Mouse (Mus musculus) kidney, embryonic 14.5 days (tissue): ENCODE data around the gene Srrd. TPM values are rescaled to one million over a fixed set of nuclear protein-coding genes. Genes with fewer than 3 reads are reported as not detected.

Experiments
- ATAC-seq: fragments of 200-750 bp; cut with Nextera tagmentation; 2 replicates; pipeline ENCODE4 v1.8.0; 2017; ENCODE audit warnings: moderate number of reproducible peaks, mild to moderate bottlenecking, moderate TSS enrichment, moderate library complexity; ENCODE audit not compliant: low FRiP score, low TSS enrichment
- H3K27ac ChIP-seq: fragments of 300-500 bp; sonication (generic); 2 replicates; pipeline ENCODE4 v1.5.1; 2014; ENCODE audit warnings: low read depth, mild to moderate bottlenecking, low read length, moderate library complexity, mixed read lengths
- H3K27me3 ChIP-seq: fragments of 300-500 bp; sonication (generic); 2 replicates; pipeline ENCODE4 v1.6.1; 2014; ENCODE audit warnings: mild to moderate bottlenecking, low read length; ENCODE audit not compliant: control insufficient read depth, insufficient read depth
- H3K36me3 ChIP-seq: fragments of 300-500 bp; sonication (generic); 2 replicates; pipeline ENCODE4 v1.6.1; 2014; ENCODE audit warnings: low read length, mixed read lengths; ENCODE audit not compliant: control insufficient read depth, insufficient read depth
- H3K4me1 ChIP-seq: fragments of 300-500 bp; sonication (generic); 2 replicates; pipeline ENCODE4 v1.6.1; 2014; ENCODE audit warnings: low read length, mixed read lengths; ENCODE audit not compliant: control insufficient read depth, insufficient read depth
- H3K4me2 ChIP-seq: fragments of 300-500 bp; sonication (generic); replicated peaks from 2 replicates; pipeline ENCODE4 v1.6.1; 2014; ENCODE audit warnings: low read depth, mild to moderate bottlenecking, low read length
- H3K4me3 ChIP-seq: fragments of 300-500 bp; sonication (generic); 2 replicates; pipeline ENCODE4 v1.5.1; 2014; ENCODE audit warnings: mild to moderate bottlenecking, low read length
- H3K9ac ChIP-seq: fragments of 300-500 bp; sonication (generic); 2 replicates; pipeline ENCODE4 v1.6.1; 2014; ENCODE audit warnings: low read depth, mild to moderate bottlenecking, low read length, moderate library complexity
- H3K9me3 ChIP-seq: fragments of 300-500 bp; sonication (generic); 2 replicates; pipeline ENCODE4 v1.6.1; 2016; ENCODE audit warnings: low read length; ENCODE audit not compliant: control insufficient read depth
- WGBS: fragments of 180-500 bp; shearing (Covaris S2); extraction: QIAGEN DNeasy Blood & Tissue Kit; methylation state at CpG from one replicate; pipeline ENCODE4 v1.1.7; 2014; 5-methylcytosine and 5-hydroxymethylcytosine counted together
- polyA plus RNA-seq: library from polyadenylated mRNA; unstranded; fragments of >200 nt; fragmentation: Nextera tagmentation; extraction: Ambion mirVana; gene quantifications from 2 replicates; pipeline ENCODE4 v1.2.1, GENCODE M21; 2014

The Srrd gene
- polyA plus RNA-seq, 1 experiment from 2014 or later: 47.0 TPM

DNA sequence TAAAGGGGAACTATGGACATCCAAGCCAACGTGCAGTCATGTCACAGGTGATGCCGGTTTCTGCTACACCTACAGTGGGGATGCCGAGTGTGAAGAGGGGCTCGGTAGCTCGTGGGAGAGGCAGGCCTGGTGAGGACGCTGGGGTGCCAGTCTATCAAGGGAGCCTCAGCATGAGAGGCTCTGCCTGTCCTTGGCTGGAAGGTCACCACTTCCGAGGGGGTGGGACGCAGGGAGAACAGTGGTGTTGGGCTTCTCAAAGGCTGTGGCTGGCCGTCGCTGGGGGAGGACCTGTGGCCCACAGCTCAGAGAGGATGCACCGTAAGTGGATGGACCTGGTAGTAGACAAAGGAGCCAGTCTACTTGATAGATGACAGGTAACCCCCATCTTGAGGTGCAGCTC is 38.3 kb upstream of the Srrd start:
- H3K36me3 ChIP-seq: peaks cover 10% of the 10 kb centered on the region; the same call in 1 of the 2 replicates
- ATAC-seq: no peak
- WGBS: 85% methylated on average over 11 of the region's 11 CpGs

DNA sequence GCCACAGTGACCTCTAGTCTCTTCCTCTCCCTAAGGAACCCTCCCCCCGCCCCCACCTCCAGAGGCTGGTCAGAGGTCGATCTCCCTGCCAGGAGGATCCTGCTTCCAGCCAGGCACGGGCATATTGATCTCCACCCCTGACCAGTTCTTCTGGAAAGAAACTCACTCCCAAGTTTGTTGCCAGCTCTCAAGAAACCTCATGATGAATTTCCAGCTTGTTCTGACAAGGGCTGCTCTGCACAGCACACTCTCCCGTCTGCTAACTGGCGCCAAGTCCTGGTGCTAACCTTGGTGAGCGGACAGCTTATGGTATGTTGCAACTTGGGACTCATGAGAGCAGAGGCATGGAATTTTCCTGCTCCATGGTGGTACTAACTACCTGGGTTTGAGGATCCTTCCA is 35.9 kb upstream of the Srrd start:
- Histone ChIP-seq H3K4me1 (no peaks in the 10 kb centered on the region), H3K4me2 (no peak overlapping the region), H3K9me3 (no peaks in the 10 kb centered on the region), H3K27ac (no peak overlapping the region), H3K36me3 (peaks cover 23% of the 10 kb centered on the region), H3K4me3 (no peak overlapping the region), H3K9ac (no peak overlapping the region), H3K27me3 (no peaks in the 10 kb centered on the region)
- ATAC-seq: no peak
- 83% methylated on average over 6 of the region's 6 CpGs for WGBS

More for the DNA sequence above, 38.3 kb upstream of the Srrd start:
- Histone ChIP-seq H3K9ac (no peak overlapping the region), H3K27me3 (no peaks in the 10 kb centered on the region), H3K4me1 (no peaks in the 10 kb centered on the region), H3K9me3 (no peaks in the 10 kb centered on the region), H3K4me2 (no peak overlapping the region), H3K27ac (no peak overlapping the region), H3K4me3 (no peak overlapping the region)

DNA sequence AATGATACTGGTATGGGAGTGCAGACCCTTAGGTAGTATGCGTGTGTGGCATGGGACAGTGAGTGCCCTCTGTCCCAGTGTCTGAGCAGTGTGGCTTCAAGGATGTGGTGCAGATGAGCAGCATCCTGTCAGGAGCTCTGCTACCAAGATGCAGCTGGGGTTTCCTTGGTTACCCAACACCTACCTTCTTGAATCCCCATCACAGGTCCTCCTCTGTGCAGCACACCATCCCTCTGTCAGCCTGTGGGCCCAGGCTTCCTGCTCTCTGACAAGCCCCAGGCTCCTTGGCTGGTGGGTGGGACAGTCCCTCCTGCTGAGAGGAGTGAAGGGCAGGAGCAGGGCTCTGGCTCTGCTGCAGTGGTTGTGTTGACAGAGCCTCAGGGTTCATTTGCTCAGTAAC is 34.5 kb upstream of the Srrd start:
- Histone ChIP-seq H3K9ac (no peak overlapping the region), H3K27ac (no peak overlapping the region), H3K27me3 (no peaks in the 10 kb centered on the region), H3K4me3 (no peak overlapping the region), H3K4me2 (no peak overlapping the region), H3K4me1 (no peaks in the 10 kb centered on the region), H3K36me3 (peaks cover 31% of the 10 kb centered on the region), H3K9me3 (no peaks in the 10 kb centered on the region)
- WGBS: 87% methylated on average over 1 of the region's 1 CpGs
- ATAC-seq: no peak

DNA sequence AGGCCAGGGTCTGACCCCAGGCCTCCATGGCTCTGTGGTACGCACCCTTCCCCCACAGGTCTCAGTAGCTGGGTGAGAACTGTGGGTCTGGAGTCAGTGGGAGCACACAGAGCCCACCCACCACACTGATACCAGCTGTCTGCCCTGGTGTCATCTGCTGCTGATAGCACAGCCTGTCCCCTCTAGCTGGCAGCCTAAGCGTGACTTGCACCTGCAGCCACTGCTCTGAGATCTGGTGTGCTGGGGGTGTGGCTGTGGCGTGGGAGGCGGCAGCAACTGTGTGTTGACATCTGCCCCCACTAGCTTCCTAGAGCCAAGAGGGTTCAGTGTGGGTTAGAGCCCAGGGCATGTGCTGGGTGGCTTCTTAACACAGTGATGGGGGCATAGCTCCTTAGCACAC is 33.3 kb upstream of the Srrd start:
- no peaks in the 10 kb centered on the region for H3K27me3 ChIP-seq
- H3K9me3 ChIP-seq: no peaks in the 10 kb centered on the region
- no peaks in the 10 kb centered on the region for H3K4me1 ChIP-seq
- ATAC-seq: no peak
- no peak overlapping the region for H3K9ac ChIP-seq
- H3K36me3 ChIP-seq: peaks cover 39% of the 10 kb centered on the region
- no peak overlapping the region for H3K4me3 ChIP-seq
- WGBS: 92% methylated on average over 4 of the region's 4 CpGs
- no peak overlapping the region for H3K4me2 ChIP-seq
- no peak overlapping the region for H3K27ac ChIP-seq

DNA sequence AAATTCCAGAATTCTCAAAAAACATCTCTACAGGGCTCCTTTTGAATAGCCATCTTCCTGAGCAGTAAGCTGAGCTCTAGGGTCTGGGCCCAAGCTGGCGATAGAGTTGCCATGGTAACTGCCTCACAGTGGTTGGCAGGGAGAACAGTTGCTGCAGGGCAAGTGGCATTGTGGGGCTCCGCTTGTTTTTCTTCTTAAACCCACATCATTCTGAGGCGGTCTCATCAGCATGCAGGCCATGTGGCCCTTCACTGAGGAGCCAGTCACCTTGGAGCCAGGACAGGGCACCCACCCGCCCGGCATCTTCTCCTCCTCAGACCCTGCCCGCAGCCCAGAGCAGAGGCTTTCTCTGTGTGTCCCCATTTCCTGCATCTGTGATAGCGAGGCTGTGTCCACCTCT is 29.1 kb upstream of the Srrd start:
- Histone ChIP-seq H3K36me3 (peaks cover 62% of the 10 kb centered on the region), H3K4me2 (no peak overlapping the region), H3K27ac (no peak overlapping the region), H3K27me3 (no peaks in the 10 kb centered on the region), H3K9ac (no peak overlapping the region), H3K9me3 (no peaks in the 10 kb centered on the region), H3K4me1 (no peaks in the 10 kb centered on the region), H3K4me3 (no peak overlapping the region)
- ATAC-seq: no peak
- 73% methylated on average over 7 of the region's 7 CpGs for WGBS

DNA sequence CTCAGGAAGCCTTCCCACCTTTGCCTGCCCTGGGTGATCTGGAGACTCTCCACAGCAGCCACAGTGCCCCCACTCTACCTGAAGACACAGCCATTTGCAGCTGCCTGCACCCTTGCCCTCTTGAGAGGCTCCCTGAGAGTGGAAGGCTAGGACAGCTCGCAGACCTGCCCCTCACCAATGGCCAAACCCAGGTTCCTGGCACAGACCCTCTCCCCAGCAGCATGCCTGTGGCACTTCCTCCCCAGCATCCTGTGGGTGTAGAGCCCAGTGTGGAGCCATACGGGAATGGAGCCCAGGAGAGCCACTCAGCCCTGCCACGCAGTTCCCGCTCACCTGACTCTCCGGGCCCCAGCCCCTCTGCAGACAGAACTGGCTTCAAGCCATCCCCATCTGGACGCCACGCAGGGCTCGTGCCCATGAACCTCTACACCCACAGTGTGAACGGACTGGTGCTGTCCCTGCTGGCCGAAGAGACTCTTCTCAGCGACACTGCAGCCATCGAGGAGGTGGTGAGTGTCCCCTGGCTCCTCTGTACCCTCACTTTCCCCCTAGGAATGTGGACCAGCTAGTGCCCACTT is 27.5 kb upstream of the Srrd start:
- Histone ChIP-seq H3K4me1 (no peaks in the 10 kb centered on the region), H3K27me3 (no peaks in the 10 kb centered on the region), H3K4me2 (no peak overlapping the region), H3K27ac (no peak overlapping the region), H3K9me3 (no peaks in the 10 kb centered on the region), H3K4me3 (no peak overlapping the region), H3K36me3 (peaks cover 66% of the 10 kb centered on the region), H3K9ac (no peak overlapping the region)
- ATAC-seq: no peak
- 91% methylated on average over 12 of the region's 12 CpGs for WGBS

DNA sequence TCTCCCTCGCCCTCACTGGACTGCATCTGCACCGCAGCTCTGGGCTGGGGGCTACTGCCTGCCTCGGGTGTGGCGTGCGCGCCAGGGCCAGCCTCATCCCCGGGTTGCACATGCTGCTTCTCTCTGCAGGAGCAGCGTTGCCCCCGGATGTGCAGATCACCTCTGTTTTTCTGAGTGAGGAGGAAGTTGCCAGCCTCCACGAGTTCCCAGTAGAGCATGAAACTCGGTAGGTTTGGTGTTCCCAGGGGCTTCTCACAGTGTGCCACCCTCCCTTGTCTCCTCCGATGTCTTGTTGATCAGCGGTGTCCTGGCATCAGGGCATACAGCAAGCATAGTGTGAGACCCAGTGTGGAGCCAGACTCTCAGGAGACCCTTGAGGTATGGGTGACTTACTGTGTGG is 26.5 kb upstream of the Srrd start:
- Histone ChIP-seq H3K9ac (no peak overlapping the region), H3K36me3 (peaks cover 66% of the 10 kb centered on the region), H3K4me2 (no peak overlapping the region), H3K4me3 (no peak overlapping the region), H3K9me3 (no peaks in the 10 kb centered on the region), H3K27ac (no peak overlapping the region), H3K27me3 (no peaks in the 10 kb centered on the region), H3K4me1 (no peaks in the 10 kb centered on the region)
- 91% methylated on average over 13 of the region's 13 CpGs for WGBS
- ATAC-seq: no peak

DNA sequence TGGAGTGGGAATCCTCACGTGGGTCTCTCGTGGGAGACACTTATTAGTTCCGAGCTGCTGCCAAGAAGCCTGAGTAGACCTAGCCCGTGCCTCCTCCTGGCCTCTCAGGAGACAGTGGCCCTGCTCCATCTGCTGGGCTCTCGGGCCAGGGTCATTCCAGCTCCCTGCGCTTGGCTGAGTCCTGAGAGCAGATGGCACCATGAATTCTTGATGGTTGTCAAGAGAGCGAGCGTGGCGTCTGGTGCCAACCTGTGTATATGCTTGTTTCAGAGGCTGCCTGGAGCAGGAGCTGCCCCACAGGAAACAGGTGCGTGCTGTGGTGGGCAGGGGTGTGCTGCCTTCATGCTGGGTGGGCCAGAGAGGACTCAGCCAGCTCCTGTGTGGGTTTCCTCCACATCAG is 25.8 kb upstream of the Srrd start:
- Histone ChIP-seq H3K9me3 (no peaks in the 10 kb centered on the region), H3K9ac (no peak overlapping the region), H3K27me3 (no peaks in the 10 kb centered on the region), H3K4me3 (no peak overlapping the region), H3K4me2 (no peak overlapping the region), H3K36me3 (peaks cover 69% of the 10 kb centered on the region), H3K27ac (no peak overlapping the region), H3K4me1 (no peaks in the 10 kb centered on the region)
- WGBS: 91% methylated on average over 10 of the region's 10 CpGs
- no peak for ATAC-seq

DNA sequence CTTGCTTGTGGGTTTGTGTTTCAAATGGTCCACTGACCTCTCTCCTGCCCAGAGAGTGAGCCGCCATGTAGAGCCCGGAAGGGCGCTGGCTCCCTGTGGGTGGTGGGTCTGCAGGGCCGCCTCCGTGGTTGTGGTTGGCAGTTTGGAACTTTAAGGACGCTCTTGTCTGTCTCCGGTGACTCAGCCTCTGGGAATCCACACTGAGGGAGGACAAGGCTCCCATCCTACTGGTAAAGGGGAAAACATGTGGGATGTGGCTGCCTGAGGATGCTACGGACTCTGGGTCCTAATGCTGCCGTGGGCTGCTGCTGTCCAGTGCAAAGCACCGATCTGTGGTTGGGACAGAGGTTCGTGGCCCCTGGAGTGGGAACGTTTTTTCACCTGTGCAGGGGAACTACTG is 25.1 kb upstream of the Srrd start:
- Histone ChIP-seq H3K27me3 (no peaks in the 10 kb centered on the region), H3K36me3 (peaks cover 70% of the 10 kb centered on the region), H3K4me1 (no peaks in the 10 kb centered on the region), H3K27ac (no peak overlapping the region), H3K4me2 (no peak overlapping the region), H3K9ac (no peak overlapping the region), H3K4me3 (no peak overlapping the region), H3K9me3 (no peaks in the 10 kb centered on the region)
- no peak for ATAC-seq
- WGBS: 93% methylated on average over 12 of the region's 12 CpGs
